ENCODE assay signal across 8 mouse cellular contexts in the genomic region with DNA sequence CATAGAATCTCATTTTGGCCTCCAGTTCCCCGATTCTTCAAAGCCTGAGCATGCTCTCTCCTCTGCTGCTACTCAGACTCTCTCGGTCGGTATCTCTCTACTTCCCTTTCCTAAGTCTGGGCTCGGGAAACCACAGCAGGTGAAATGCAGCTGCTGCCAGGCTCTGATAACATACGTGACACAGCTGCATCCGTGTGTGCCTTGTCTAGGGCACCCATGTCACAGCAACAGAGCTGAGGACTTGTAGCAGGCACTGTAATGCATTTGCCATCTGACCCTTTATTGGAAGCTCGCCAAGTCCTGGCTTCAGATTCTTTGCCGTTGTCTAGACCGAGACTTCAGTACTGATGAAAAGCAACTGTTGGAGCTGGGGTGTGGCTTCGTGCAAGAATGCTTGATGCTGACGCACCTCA. TPM values are rescaled to one million over a fixed set of nuclear protein-coding genes. Genes with fewer than 3 reads are reported as not detected.
DNase-seq lines count a peak whose midpoint lies in the region; ATAC-seq and TF ChIP-seq lines count a peak whose summit lies in the region.

No protein-coding gene starts in this region.

- H3K27me3 ChIP-seq in hindbrain, embryonic 11.5 days (ENCODE audit: control insufficient read depth, insufficient read depth, low read length), result no peaks in the 10 kb centered on the region
- H3K27me3 ChIP-seq in hindbrain, embryonic 10.5 days (ENCODE audit: insufficient read depth, poor library complexity, severe bottlenecking), result no peaks in the 10 kb centered on the region
- H3K27me3 ChIP-seq in intestine, postnatal 0 days (replicated peaks; ENCODE audit: control insufficient read depth, insufficient read depth, low read length), result no peaks in the 10 kb centered on the region
- H3K27me3 ChIP-seq in stomach, embryonic 16.5 days (ENCODE audit: control insufficient read depth, insufficient read depth, low read length), result no peaks in the 10 kb centered on the region

- H3K9ac ChIP-seq in hindbrain, embryonic 11.5 days (ENCODE audit: low read depth, low read length), result no peak overlapping the region
- no peak overlapping the region for H3K9ac ChIP-seq in intestine, postnatal 0 days (ENCODE audit: low read depth, low read length)
- no peak overlapping the region for H3K9ac ChIP-seq in stomach, embryonic 16.5 days (ENCODE audit: low read length)

- WGBS in hindbrain, embryonic 11.5 days, result 76% methylated on average over 11 of the region's 11 CpGs
- 85% methylated on average over 11 of the region's 11 CpGs for WGBS in hindbrain, embryonic 10.5 days
- WGBS in intestine, postnatal 0 days, result 30% methylated on average over 11 of the region's 11 CpGs
- WGBS in stomach, embryonic 16.5 days, result 18% methylated on average over 11 of the region's 11 CpGs

- H3K27ac ChIP-seq in hindbrain, embryonic 11.5 days (ENCODE audit: low read depth, low read length), result no peak overlapping the region
- H3K27ac ChIP-seq in hindbrain, embryonic 10.5 days, result no peak overlapping the region
- no peak overlapping the region for H3K27ac ChIP-seq in intestine, postnatal 0 days (ENCODE audit: low read depth, low read length)
- H3K27ac ChIP-seq in stomach, embryonic 16.5 days (ENCODE audit: low read length), result no peak overlapping the region

- H3K4me2 ChIP-seq in hindbrain, embryonic 11.5 days (replicated peaks; ENCODE audit: low read depth, low read length), result no peak overlapping the region
- peak overlapping the region; percentile 25; the same call in 1 of the 2 replicates for H3K4me2 ChIP-seq in intestine, postnatal 0 days (replicated peaks; ENCODE audit: low read depth)
- H3K4me2 ChIP-seq in stomach, embryonic 16.5 days (ENCODE audit: low read depth, low read length), result no peak overlapping the region

- no peaks in the 10 kb centered on the region for H3K4me1 ChIP-seq in hindbrain, embryonic 11.5 days (replicated peaks; ENCODE audit: control insufficient read depth, insufficient read depth, low read length)
- H3K4me1 ChIP-seq in hindbrain, embryonic 10.5 days (replicated peaks), result no peaks in the 10 kb centered on the region
- no peaks in the 10 kb centered on the region for H3K4me1 ChIP-seq in intestine, postnatal 0 days (replicated peaks; ENCODE audit: control insufficient read depth, insufficient read depth, low read length)
- H3K4me1 ChIP-seq in stomach, embryonic 16.5 days (ENCODE audit: control insufficient read depth, insufficient read depth, low read length), result 0 out of 2 replicates have a peak, but pooled peaks cover 3% of the 10 kb centered on the region

- H3K9me3 ChIP-seq in hindbrain, embryonic 11.5 days (ENCODE audit: control insufficient read depth, low read length), result no peaks in the 10 kb centered on the region
- H3K9me3 ChIP-seq in hindbrain, embryonic 10.5 days, result no peaks in the 10 kb centered on the region
- no peaks in the 10 kb centered on the region for H3K9me3 ChIP-seq in intestine, postnatal 0 days (ENCODE audit: control insufficient read depth)
- no peaks in the 10 kb centered on the region for H3K9me3 ChIP-seq in stomach, embryonic 16.5 days (replicated peaks; ENCODE audit: control insufficient read depth, low read length)

- no peak overlapping the region for H3K4me3 ChIP-seq in hindbrain, embryonic 11.5 days (ENCODE audit: low read depth, low read length)
- H3K4me3 ChIP-seq in hindbrain, embryonic 10.5 days, result no peak overlapping the region
- no peak overlapping the region for H3K4me3 ChIP-seq in intestine, postnatal 0 days (ENCODE audit: low read depth, low read length)
- no peak overlapping the region for H3K4me3 ChIP-seq in stomach, embryonic 16.5 days (replicated peaks; ENCODE audit: low read length)

- peak; percentile 30; the same call in 1 of the 2 replicates for ATAC-seq in hindbrain, embryonic 11.5 days (ENCODE audit: low FRiP score)
- ATAC-seq in intestine, postnatal 0 days, result peak; percentile 63
- ATAC-seq in stomach, embryonic 16.5 days (ENCODE audit: insufficient read depth, low FRiP score), result peak; percentile 71

- H3K36me3 ChIP-seq in hindbrain, embryonic 11.5 days (ENCODE audit: control insufficient read depth, insufficient read depth, low read length), result 0 out of 2 replicates have a peak, but pooled peaks cover 2% of the 10 kb centered on the region
- peaks cover 35% of the 10 kb centered on the region for H3K36me3 ChIP-seq in hindbrain, embryonic 10.5 days
- peaks cover 12% of the 10 kb centered on the region for H3K36me3 ChIP-seq in intestine, postnatal 0 days (ENCODE audit: control insufficient read depth, insufficient read depth)
- H3K36me3 ChIP-seq in stomach, embryonic 16.5 days (ENCODE audit: control insufficient read depth, insufficient read depth, low read length), result no peaks in the 10 kb centered on the region

- no peak for TF ChIP-seq CTCF in intestine, postnatal 0 days (IDR thresholded peaks at IDR 0.05; ENCODE audit: low read depth)

- peak; percentile 33 for DNase-seq in hindbrain, embryonic 11.5 days (ENCODE audit: low spot score)
- no peak for DNase-seq in hindbrain, embryonic 10.5 days (ENCODE audit: low spot score)
- DNase-seq in R1 (ENCODE audit: low read depth, low spot score), result peak; percentile 75
- DNase-seq in gastrocnemius, postnatal 4 days (ENCODE audit: low spot score in 2 of 2), result peak; percentile 46 to 61
- peak; percentile 54 to 71 for DNase-seq in lung, postnatal 4 days
- no peak for DNase-seq in layer of hippocampus, postnatal 14 days (ENCODE audit: low spot score in 2 of 2)

RNA-seq across cellular contexts. Expression of a gene that starts 29.5 kb away (rescaled TPM):
- 84.9 and 86.4 TPM in 2 replicates for polyA plus RNA-seq in hindbrain, embryonic 11.5 days (2014; fragmentation: Nextera tagmentation; extraction: Ambion mirVana)
- polyA plus RNA-seq in hindbrain, embryonic 10.5 days (2016; fragmentation: Nextera tagmentation; extraction: Ambion mirVana), result 79.3 and 84.1 TPM in 2 replicates
- total RNA-seq in gastrocnemius, postnatal 4 days (2021), result 10 to 100 TPM; 48.4 to 56.0 TPM
- 111 and 115 TPM in 2 replicates for polyA plus RNA-seq in intestine, postnatal 0 days (2015; fragmentation: Nextera tagmentation; extraction: Ambion mirVana)
- 89.6 and 89.8 TPM in 2 replicates for polyA plus RNA-seq in stomach, embryonic 16.5 days (2015; fragmentation: Nextera tagmentation; extraction: Ambion mirVana)
- total RNA-seq in layer of hippocampus, postnatal 14 days (2021), result 10 to 100 TPM; 47.9 to 50.3 TPM

Comparison
In these comparisons a context has a peak if more than half of its experiments do, and no peak if none do; other contexts are left out.
1. DNase-seq: peak in hindbrain, embryonic 11.5 days (single experiment), R1 (single experiment), gastrocnemius, postnatal 4 days (2 of 2) and lung, postnatal 4 days (2 of 2); none in hindbrain, embryonic 10.5 days (single experiment) and layer of hippocampus, postnatal 14 days (0 of 2).
2. Peak in every context shown above with its lines, with median percentiles within 50 percentile points of each other: ATAC-seq.